23 mouse cellular contexts compared by ENCODE assay signal in genomic region chr1:92431420-92431819, GRCm38 (mm10). TPM values are rescaled to one million over a fixed set of nuclear protein-coding genes. Genes with fewer than 3 reads are reported as not detected.
"Had no signal": no experiment of that assay in that cellular context is flagged by ENCODE, and none has a peak within 500 bp of the region (broad histone marks: within the 10 kb centered on the region; RNA-seq: fewer than 3 reads in every experiment).

No protein-coding gene starts in this region.

- H3K4me3 ChIP-seq: left cerebral cortex, adult 2 months; limb, embryonic 12.5 days; liver, embryonic 13.5 days; lung, embryonic 15.5 days; myocyte; neural tube, embryonic 15.5 days had no signal

- H3K9me3 ChIP-seq: limb, embryonic 12.5 days; liver, embryonic 13.5 days; lung, embryonic 15.5 days; neural tube, embryonic 15.5 days had no signal

- H3K9ac ChIP-seq: limb, embryonic 12.5 days; liver, embryonic 13.5 days; liver, postnatal 0 days; lung, embryonic 15.5 days; neural tube, embryonic 15.5 days had no signal

- H3K27ac ChIP-seq: left cerebral cortex, adult 2 months; limb, embryonic 12.5 days; liver, embryonic 13.5 days; lung, embryonic 15.5 days; macrophage; neural tube, embryonic 15.5 days had no signal

- ATAC-seq: intestine, postnatal 0 days; liver, postnatal 0 days had no signal

- H3K36me3 ChIP-seq: limb, embryonic 12.5 days; liver, embryonic 13.5 days; lung, embryonic 15.5 days; neural tube, embryonic 15.5 days had no signal

- H3K27me3 ChIP-seq: limb, embryonic 12.5 days; liver, embryonic 13.5 days; lung, embryonic 15.5 days; neural tube, embryonic 15.5 days had no signal

- H3K4me1 ChIP-seq: liver, embryonic 13.5 days; lung, embryonic 15.5 days had no signal

- DNase-seq: kidney, adult 8-10 months; kidney, postnatal 10 days; kidney, postnatal 4 days; liver; liver, embryonic 13.5 days; liver, postnatal 0 days; lung, postnatal 14 days; midbrain, embryonic 14.5 days; right cerebral cortex, adult 18-20 months; thymus, adult 18-20 months; thymus, postnatal 14 days had no signal

RNA-seq across cellular contexts. Expression of gene Olfr1416, which starts 53.5 kb away (rescaled TPM):
- total RNA-seq: layer of hippocampus, adult 8-10 months; layer of hippocampus, postnatal 25 days; left cerebral cortex, adult 2 months; left cerebral cortex, postnatal 25 days; megakaryocyte-erythroid progenitor cell, adult 5-6 weeks had no signal
- polyA plus RNA-seq: intestine, postnatal 0 days; limb, embryonic 12.5 days; liver, embryonic 13.5 days; liver, postnatal 0 days; lung, embryonic 15.5 days; macrophage; midbrain, embryonic 14.5 days; myocyte; neural tube, embryonic 11.5 days; neural tube, embryonic 15.5 days had no signal
